Mouse (Mus musculus): ENCODE data around the gene Stard8. TPM values are rescaled to one million over a fixed set of nuclear protein-coding genes. Genes with fewer than 3 reads are reported as not detected.

The Stard8 gene
- total RNA-seq, 1 experiment: 7.8 TPM

GRCm38 (mm10) chrX:99057772-99058440 lies 54.9 kb downstream of the Stard8 start:
- no peak for TF ChIP-seq ZC3H11A (IDR thresholded peaks at IDR 0.05; ENCODE audit: borderline replicate concordance, low read depth, low read length)
- no peak for TF ChIP-seq MAFK (IDR thresholded peaks at IDR 0.05; ENCODE audit: insufficient read depth, low read depth, low read length)
- TF ChIP-seq HCFC1 (IDR thresholded peaks at IDR 0.05; ENCODE audit: borderline replicate concordance, insufficient read depth, low read length): no peak
- no peak for TF ChIP-seq CHD2 (IDR thresholded peaks at IDR 0.05; ENCODE audit: low read depth, low read length)
- no peak for TF ChIP-seq ZNF384 (IDR thresholded peaks at IDR 0.05; ENCODE audit: low read depth, low read length)
- in situ Hi-C loops (cut with MboI; ENCODE audit: low sequenced_read_pairs in 2 of 2, unreplicated experiment in 2 of 2): loop anchor here in 1 of 2 experiments (10.0 kb wide), 1 partner anchor 57 kb away; no protein-coding TSS in a partner anchor
- Histone ChIP-seq H3K4me1 (ENCODE audit: control insufficient read depth in 2 of 2, insufficient read depth in 2 of 2, low read length in 2 of 2, poor library complexity in 1 of 2) (peaks cover 0 to 7% of the 10 kb centered on the region in 2 experiments; a peak in 1 of 4 replicates), H3K4me3 (ENCODE audit: insufficient read depth in 1 of 2, low read depth in 1 of 2, low read length in 2 of 2, poor library complexity in 1 of 2, severe bottlenecking in 1 of 2) (no peak overlapping the region), H3K27ac (ENCODE audit: insufficient read depth, low read depth, low read length, poor library complexity, severe bottlenecking) (0 out of 2 replicates have a peak overlapping the region, but pooled peaks have one; percentile 36), H3K9ac (ENCODE audit: insufficient read depth, low read depth, low read length, poor library complexity, severe bottlenecking) (no peak overlapping the region), H3K36me3 (ENCODE audit: control insufficient read depth, insufficient read depth, low read length, poor library complexity, severe bottlenecking) (no peaks in the 10 kb centered on the region), H3K9me3 (ENCODE audit: control insufficient read depth, insufficient read depth, low read depth, low read length) (no peaks in the 10 kb centered on the region)
- DNase-seq (ENCODE audit: low read depth, low spot score): no peak

GRCm38 (mm10) chrX:99059119-99059518 lies 56.1 kb downstream of the Stard8 start:
- in situ Hi-C loops (cut with MboI; ENCODE audit: low sequenced_read_pairs in 2 of 2, unreplicated experiment in 2 of 2): loop anchor here in 1 of 2 experiments (10.0 kb wide), 1 partner anchor 56 kb away; no protein-coding TSS in a partner anchor

DNA sequence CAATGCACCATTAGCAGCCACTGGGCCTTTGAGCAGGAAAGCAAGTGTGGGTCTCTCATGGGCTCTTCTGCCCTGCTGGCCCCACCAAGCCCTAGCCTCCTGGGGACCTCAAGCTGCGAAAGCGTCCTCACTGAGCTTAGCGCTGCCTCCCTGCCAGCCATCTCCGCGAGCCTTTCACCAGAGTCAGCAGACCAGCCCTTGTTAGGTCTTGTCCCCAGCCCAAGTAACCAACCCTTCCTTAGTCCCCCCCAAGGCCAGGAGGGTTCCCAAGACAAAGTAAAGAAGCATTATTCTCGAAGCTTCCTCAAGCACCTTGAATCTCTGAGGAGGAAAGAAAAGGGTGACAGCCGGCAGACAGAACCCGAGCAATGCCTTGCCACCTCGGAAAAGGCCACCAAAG lies 62.5 kb downstream of the Stard8 start:
- Histone ChIP-seq H3K9ac (ENCODE audit: insufficient read depth, low read depth, low read length, poor library complexity, severe bottlenecking) (no peak overlapping the region), H3K4me3 (ENCODE audit: insufficient read depth in 1 of 2, low read depth in 1 of 2, low read length in 2 of 2, poor library complexity in 1 of 2, severe bottlenecking in 1 of 2) (no peak overlapping the region), H3K27ac (ENCODE audit: insufficient read depth, low read depth, low read length, poor library complexity, severe bottlenecking) (no peak overlapping the region), H3K9me3 (ENCODE audit: control insufficient read depth, insufficient read depth, low read depth, low read length) (no peaks in the 10 kb centered on the region), H3K36me3 (ENCODE audit: control insufficient read depth, insufficient read depth, low read length, poor library complexity, severe bottlenecking) (no peaks in the 10 kb centered on the region; the same call in 1 of the 2 replicates), H3K4me1 (ENCODE audit: control insufficient read depth in 2 of 2, insufficient read depth in 2 of 2, low read length in 2 of 2, poor library complexity in 1 of 2) (no peaks in the 10 kb centered on the region)
- in situ Hi-C loops (cut with MboI; ENCODE audit: low sequenced_read_pairs in 2 of 2, unreplicated experiment in 2 of 2): no loop called here
- no peak for TF ChIP-seq ZNF384 (IDR thresholded peaks at IDR 0.05; ENCODE audit: low read depth, low read length)
- TF ChIP-seq ZC3H11A (IDR thresholded peaks at IDR 0.05; ENCODE audit: borderline replicate concordance, low read depth, low read length): no peak
- TF ChIP-seq HCFC1 (IDR thresholded peaks at IDR 0.05; ENCODE audit: borderline replicate concordance, insufficient read depth, low read length): no peak
- no peak for TF ChIP-seq CHD2 (IDR thresholded peaks at IDR 0.05; ENCODE audit: low read depth, low read length)
- TF ChIP-seq MAFK (IDR thresholded peaks at IDR 0.05; ENCODE audit: insufficient read depth, low read depth, low read length): no peak
- no peak for DNase-seq (ENCODE audit: low read depth, low spot score)

More at GRCm38 (mm10) chrX:99059119-99059518, 56.1 kb downstream of the Stard8 start:
- TF ChIP-seq ZC3H11A (IDR thresholded peaks at IDR 0.05; ENCODE audit: borderline replicate concordance, low read depth, low read length) (no peak), MAFK (IDR thresholded peaks at IDR 0.05; ENCODE audit: insufficient read depth, low read depth, low read length) (no peak), ZNF384 (IDR thresholded peaks at IDR 0.05; ENCODE audit: low read depth, low read length) (no peak), HCFC1 (IDR thresholded peaks at IDR 0.05; ENCODE audit: borderline replicate concordance, insufficient read depth, low read length) (no peak), CHD2 (IDR thresholded peaks at IDR 0.05; ENCODE audit: low read depth, low read length) (no peak)
- H3K9me3 ChIP-seq (ENCODE audit: control insufficient read depth, insufficient read depth, low read depth, low read length): no peaks in the 10 kb centered on the region
- H3K4me3 ChIP-seq (ENCODE audit: insufficient read depth in 1 of 2, low read depth in 1 of 2, low read length in 2 of 2, poor library complexity in 1 of 2, severe bottlenecking in 1 of 2): no peak overlapping the region
- H3K36me3 ChIP-seq (ENCODE audit: control insufficient read depth, insufficient read depth, low read length, poor library complexity, severe bottlenecking): no peaks in the 10 kb centered on the region
- H3K9ac ChIP-seq (ENCODE audit: insufficient read depth, low read depth, low read length, poor library complexity, severe bottlenecking): no peak overlapping the region
- peaks cover 0 to 7% of the 10 kb centered on the region in 2 experiments; a peak in 1 of 4 replicates for H3K4me1 ChIP-seq (ENCODE audit: control insufficient read depth in 2 of 2, insufficient read depth in 2 of 2, low read length in 2 of 2, poor library complexity in 1 of 2)
- no peak for DNase-seq (ENCODE audit: low read depth, low spot score)
- H3K27ac ChIP-seq (ENCODE audit: insufficient read depth, low read depth, low read length, poor library complexity, severe bottlenecking): no peak overlapping the region

GRCm38 (mm10) chrX:99066550-99066949 lies 63.5 kb downstream of the Stard8 start:
- no peak for DNase-seq (ENCODE audit: low read depth, low spot score)
- H3K27ac ChIP-seq (ENCODE audit: insufficient read depth, low read depth, low read length, poor library complexity, severe bottlenecking): no peak overlapping the region
- H3K4me3 ChIP-seq (ENCODE audit: insufficient read depth in 1 of 2, low read depth in 1 of 2, low read length in 2 of 2, poor library complexity in 1 of 2, severe bottlenecking in 1 of 2): no peak overlapping the region
- no peaks in the 10 kb centered on the region for H3K4me1 ChIP-seq (ENCODE audit: control insufficient read depth in 2 of 2, insufficient read depth in 2 of 2, low read length in 2 of 2, poor library complexity in 1 of 2)
- H3K36me3 ChIP-seq (ENCODE audit: control insufficient read depth, insufficient read depth, low read length, poor library complexity, severe bottlenecking): no peaks in the 10 kb centered on the region; the same call in 1 of the 2 replicates
- H3K9ac ChIP-seq (ENCODE audit: insufficient read depth, low read depth, low read length, poor library complexity, severe bottlenecking): no peak overlapping the region
- no peaks in the 10 kb centered on the region for H3K9me3 ChIP-seq (ENCODE audit: control insufficient read depth, insufficient read depth, low read depth, low read length)
- in situ Hi-C loops (cut with MboI; ENCODE audit: low sequenced_read_pairs in 2 of 2, unreplicated experiment in 2 of 2): no loop called here
- TF ChIP-seq ZNF384 (IDR thresholded peaks at IDR 0.05; ENCODE audit: low read depth, low read length): no peak
- no peak for TF ChIP-seq HCFC1 (IDR thresholded peaks at IDR 0.05; ENCODE audit: borderline replicate concordance, insufficient read depth, low read length)
- no peak for TF ChIP-seq ZC3H11A (IDR thresholded peaks at IDR 0.05; ENCODE audit: borderline replicate concordance, low read depth, low read length)
- TF ChIP-seq MAFK (IDR thresholded peaks at IDR 0.05; ENCODE audit: insufficient read depth, low read depth, low read length): no peak
- no peak for TF ChIP-seq CHD2 (IDR thresholded peaks at IDR 0.05; ENCODE audit: low read depth, low read length)

Data from ES-E14 (cell line).